Mouse (Mus musculus): ENCODE measurements around the gene Olfr95. TPM values are rescaled to one million over a fixed set of nuclear protein-coding genes. Genes with fewer than 3 reads are reported as not detected.
A peak's percentile ranks its signal among the peaks of the same experiment; 100 is the strongest.
"Not testable (repeated sequence)": the region's sequence is repeated elsewhere in the genome, so short reads cannot be mapped to it uniquely, and the experiment has no call there.

Gene Olfr95
- total RNA-seq (2021) = not detected

DNA sequence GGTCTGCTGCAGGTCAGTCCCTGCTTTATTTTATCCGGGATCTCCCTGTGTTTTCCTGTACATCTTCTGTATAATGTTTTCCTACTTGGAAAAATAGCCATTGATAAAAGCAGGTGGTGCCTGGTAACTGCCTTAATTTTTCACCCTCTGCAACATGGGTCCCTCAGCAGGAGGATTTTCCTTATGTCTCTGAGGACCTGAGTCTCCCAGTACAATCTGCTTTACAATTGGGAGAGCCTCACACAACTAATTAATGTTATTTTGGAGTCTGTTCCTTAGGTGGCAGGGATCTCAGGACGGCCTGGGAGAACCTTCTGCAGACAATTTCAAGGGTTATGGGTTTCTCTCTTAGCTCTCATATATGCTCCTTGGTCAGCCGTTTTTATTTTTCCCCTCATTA lies at the start of gene Olfr95:
Gene Olfr95, minus strand, starts transcription at position 101 of the 400 bp plus-strand sequence.
- no peak for DNase-seq

DNA sequence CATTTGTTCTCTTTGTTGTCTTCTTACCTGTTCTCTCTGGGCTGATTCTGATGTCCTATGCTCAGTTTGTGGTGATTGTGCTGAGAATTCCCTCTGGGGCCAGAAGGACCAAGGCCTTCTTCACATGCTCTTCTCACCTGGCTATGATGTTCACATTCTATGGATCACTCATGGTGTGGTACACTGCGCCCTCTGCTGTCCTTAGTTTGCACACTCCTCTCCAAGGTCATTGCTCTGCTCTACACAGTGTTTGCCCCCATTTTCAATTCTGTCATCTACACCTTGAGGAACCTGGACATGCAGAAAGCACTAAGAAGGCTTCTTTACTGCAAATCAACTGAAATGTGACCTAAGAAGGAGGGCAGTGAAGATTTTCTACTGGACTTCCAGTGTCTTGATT lies 37.6 kb upstream of the Olfr95 start:
- no peak for DNase-seq

DNA sequence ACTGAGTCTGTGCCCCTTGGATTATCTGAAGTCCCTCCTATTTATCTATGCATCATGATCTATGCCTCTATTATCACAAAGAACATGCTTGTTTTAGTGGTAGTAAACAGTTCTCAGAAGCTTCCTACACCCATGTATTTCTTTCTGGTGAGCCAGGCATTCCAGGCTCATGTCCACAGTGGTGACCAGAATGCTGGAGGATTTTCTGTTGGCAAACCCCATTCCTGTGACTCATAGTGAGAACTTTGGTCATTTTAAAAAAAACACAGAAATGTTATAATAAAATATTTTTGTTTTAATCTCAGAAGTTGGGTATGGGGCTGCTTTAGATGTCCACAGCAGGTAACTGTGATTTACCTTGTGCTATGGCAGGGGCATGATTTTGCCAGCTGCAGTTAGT lies 36.5 kb upstream of the Olfr95 start:
- no peak for DNase-seq

DNA sequence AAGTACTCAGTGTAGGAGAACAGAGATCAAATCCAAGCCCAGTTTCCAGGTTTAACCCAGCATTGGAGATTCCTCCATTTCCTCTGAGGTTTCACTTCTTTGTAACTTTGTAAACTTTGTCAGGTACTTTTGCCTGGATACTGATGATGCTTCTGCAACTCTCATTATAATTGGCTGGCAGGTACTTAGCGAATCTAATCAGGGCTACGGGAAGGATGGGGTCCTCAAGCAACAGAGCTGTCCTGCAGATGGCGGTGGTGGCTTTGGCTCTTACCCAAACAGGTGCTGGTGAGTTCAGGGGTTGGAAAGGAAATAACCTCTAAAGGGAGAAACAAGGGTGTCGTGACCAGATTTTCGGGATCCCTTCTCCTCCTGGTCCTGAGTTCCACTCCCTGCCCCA lies 33.8 kb upstream of the Olfr95 start:
- DNase-seq = peak; percentile 1 to 4

DNA sequence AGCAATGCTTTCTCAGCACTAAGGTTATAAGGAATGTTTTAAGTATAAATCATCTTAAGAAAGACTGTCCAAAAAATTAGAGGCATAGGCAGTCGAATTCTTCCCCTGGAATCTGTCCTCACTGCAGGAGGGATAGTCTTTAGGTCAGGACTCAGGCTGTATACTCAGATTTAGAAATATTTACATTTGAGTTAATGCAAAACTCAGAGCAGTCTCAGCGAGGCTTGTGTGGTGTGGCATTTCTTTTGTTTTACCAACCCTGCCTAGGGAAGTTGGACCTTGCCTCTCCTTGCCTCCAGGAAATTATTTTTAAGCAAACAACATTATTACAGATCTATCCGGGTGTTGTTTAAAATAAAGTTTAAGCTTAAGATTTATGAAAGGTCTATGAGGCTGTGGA lies 29.3 kb upstream of the Olfr95 start:
- no peak for DNase-seq

DNA sequence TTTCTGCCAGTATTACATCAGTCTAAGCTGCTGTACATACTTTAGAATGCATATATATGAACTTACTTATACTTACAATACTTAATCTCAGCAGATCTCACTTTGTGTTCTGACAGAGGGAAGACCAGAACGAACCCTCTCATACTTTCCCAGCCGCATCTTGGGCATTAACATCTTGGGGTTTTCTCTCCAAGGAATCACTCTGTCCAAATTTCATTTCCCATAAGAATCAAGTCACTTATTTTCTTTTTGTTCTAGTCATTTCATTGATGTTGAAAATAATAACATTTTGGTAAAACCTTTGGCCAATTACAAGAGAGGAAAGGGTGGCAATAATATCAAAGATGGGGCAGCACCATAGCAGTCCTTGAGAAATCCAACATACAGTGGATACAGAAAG lies 24.3 kb upstream of the Olfr95 start, which contains the start of gene Olfr97:
Gene Olfr97, minus strand, starts transcription at position 101 of the 400 bp plus-strand sequence.
- DNase-seq = not testable (repeated sequence)

DNA sequence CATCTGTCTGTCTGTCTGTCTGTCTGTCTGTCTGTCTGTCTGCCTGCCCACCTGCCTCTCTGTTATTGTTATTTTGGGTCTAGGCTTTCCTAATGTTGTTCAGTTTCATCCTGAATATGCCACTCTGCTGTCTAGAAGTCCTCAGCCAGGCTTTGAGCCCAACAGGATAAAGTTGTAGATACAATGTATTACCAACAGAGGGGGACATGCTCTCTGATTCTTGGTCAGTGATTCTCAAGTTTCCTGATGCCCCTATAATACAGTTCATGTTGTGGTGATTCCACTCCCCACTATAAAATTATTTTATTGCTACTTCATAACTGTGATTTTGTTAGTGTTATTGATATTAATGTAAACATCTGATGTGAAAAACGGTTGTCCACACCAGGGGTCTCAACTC lies 9.0 kb upstream of the Olfr95 start:
- DNase-seq = no peak

DNA sequence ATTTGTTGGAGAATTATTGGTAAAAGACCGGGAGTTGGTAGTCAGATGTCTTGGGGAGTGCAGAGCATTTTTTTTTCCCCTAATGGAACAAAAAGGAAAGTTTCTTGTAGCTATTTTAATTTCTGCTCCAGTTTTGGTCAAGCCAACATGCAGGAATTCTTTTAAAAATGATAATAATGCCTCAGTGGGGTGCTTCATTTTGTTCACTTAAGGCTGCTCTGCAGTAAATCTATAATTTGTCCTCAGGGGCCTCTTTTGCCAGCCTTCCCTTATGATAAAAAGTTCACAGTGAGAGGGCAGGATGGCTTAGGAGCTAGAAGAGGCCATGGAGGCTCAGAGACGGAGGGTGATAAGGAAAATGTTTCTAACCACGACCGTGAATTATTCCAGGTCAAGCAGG lies 6.9 kb upstream of the Olfr95 start, which contains the start of gene Olfr96:
Gene Olfr96, plus strand, starts transcription at position 301 of the 400 bp plus-strand sequence.
- no peak for DNase-seq

DNA sequence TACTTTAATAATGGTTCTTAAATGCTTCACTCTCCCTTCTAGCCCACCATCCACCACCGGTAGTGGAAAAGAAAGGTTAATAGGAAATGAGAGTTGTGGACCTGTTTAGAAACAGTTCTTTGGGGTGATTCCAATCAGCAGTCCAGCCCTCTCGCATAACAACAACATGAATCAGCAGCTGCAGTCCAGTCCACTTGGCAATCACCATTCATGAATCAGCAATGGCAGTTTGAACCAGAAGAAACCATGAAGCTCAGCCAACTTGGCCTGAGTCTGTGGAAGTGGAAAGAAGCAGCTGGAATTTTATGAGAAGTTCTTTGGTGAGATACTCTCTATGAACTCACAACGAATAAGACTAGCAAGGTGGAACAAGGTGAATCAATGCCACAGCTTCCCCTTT lies 5.6 kb upstream of the Olfr95 start:
- no peak for DNase-seq

DNA sequence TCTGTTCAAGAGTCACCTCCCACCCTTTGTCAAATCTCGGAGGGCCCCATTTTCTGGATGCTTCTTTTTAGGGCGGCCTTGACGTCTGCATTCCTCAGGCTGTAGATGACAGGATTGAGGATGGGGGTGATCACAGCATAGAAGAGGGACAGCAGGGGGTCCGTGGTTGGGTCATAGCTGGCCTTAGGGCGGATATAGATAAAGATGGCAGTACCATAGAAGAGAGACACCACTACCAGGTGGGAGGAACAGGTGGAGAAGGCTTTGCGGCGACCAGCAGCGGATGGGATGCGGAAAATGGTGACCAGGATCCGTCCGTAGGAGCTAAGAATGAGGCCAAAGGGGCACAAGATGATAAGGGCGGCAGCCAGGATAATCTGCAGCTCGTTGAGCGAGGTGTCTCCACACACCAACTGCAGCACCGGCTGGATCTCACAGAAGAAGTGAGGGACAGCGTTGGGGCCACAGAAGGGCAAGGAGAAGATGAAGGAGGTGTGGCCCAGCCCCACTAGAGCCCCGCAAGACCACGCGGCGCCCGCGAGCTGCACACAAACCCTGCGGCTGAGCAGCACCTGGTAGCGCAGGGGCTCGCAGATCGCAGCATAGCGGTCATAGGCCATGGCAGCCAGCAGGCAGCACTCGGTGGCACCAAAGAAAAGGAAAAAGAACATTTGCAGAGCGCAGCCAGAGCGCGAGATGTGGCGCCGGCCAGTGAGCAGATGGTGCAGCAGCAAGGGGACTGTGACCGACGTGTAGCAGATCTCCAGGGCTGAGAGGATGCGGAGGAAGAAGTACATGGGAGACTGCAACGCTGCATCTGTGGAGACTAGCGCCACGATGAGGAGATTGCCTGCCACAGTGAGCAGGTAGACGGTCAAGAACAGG lies 1.8 kb downstream of the Olfr95 start:
- peak; percentile 3 for DNase-seq

DNA sequence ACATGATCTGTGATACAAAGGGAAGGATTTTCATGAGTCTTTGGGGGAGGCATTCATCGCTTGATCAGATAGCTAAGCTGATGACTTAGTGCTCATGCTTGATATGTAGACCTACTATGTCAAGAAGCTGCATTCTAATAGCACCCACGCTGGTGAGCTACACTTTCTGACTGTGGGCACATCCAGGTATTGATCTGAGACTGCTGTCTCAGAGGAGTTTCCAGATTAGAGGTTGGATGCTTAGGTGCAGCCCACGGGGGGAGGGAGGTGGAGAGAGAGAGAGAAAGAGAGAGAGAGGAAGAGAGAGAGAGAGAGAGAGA lies 9.0 kb downstream of the Olfr95 start:
- no peak for DNase-seq

DNA sequence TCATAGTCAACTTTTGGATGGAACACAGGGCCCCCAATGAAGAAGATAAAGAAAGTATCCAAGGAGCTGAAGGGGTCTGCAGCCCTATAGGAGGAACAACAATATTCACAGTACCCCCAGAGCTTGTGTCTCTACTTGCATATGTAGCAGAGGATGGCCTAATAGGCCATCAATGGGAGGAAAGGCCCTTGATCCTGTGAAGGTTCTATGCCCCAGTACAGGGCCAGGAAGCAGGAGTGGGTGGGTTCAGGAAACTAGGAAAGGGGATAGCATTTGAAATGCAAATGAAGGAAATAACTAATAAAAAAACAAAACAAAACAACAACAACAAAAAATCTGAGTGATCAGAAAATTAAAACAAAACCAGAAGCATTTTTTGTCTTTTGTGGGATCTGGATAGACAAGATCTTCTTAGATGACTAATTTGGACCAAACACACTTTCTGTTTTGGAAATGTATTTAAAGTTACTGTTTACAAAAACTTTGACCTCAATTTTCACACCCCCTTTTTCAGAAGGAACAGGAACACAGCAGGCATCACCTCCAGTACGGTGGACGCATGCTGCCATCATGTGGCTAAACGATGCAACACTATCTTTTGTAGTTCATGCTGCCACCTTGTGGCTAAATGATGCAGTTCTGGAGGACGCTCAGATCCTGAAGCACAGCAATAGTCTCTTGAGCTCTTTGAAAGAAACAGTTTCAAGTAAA lies 9.6 kb downstream of the Olfr95 start:
- peak; percentile 76 to 78 for DNase-seq

DNA sequence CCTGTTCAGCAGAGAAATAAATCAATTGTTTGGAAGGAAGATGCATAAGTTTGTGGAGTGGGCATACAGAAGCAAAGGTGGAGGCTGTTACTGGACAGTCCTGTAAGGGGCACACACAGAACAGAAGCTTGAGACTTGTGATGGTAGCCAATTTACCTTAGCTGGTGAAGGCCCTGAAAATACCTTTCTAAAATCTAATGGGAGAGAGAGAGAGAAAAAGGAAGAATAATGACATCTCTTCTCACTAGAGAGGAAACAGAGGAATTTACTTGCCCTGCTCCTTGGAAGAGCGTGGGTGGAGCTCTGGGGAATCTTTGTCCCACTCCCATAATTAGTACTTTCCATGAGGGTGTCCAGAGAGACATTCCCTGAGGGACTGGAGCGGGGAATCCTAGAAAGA lies 12.0 kb downstream of the Olfr95 start, which contains the start of gene Olfr94:
Gene Olfr94, minus strand, starts transcription at position 101 of the 400 bp plus-strand sequence.
- DNase-seq = no peak

DNA sequence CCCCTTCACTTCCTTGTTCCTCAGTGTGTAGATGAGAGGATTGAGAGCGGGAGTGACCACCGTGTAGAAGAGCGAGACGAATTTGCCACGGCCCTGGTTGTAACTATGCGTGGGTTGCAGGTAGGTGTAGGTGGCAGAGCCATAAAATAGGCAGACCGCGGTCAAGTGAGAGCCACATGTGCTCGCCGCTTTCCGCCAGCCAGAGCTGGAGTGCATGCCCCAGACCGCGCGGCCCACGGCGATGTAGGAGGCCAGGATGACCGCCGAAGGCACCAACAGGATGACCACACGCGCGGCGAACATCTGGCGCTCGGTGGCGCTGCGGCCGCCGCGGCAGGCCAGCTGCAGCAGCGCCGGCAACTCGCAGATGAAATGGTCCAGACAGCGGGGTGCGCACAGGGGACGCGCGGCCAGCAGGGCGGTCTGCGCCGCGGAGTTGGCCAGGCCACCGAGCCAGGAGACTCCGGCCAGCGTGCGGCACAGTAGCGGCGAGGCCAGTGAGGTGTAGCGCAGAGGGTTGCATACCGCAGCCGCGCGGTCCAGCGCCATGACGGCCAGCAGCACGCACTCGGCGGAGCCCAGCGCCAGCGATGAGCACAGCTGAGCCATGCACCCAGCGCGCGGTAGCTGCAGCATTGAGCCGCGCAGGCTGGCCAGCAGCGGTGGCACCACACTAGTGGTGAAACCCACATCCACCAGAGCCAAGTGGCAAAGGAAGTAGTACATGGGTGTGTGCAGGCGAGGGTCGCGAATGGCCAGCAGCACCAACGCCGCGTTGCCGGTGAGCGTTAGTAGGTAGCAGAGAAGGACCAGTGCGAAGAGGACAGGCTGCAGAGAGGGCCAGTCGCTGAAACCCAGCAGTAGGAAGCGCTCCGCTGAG lies 15.8 kb downstream of the Olfr95 start:
- peak in 1 of 2 experiments; percentile 31 for DNase-seq

DNA sequence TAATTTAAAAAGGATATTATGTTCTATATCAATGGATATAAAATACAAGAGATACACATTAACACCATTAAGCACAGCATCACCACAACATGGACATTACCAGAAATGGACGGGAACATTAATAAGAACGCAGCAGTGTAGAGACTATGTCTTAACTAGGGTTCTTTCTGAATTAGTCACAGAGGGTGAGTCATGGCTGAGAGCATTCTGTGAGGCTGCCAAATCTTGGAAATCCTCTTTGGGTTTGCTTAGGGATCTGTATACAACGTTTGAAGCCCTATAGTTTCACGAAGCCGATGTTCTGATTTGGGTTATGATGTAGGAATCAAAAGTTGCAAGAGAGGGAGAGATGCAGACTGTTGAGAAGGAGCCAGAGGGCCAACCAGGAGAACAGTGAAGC lies 18.1 kb downstream of the Olfr95 start:
- DNase-seq = no peak

DNA sequence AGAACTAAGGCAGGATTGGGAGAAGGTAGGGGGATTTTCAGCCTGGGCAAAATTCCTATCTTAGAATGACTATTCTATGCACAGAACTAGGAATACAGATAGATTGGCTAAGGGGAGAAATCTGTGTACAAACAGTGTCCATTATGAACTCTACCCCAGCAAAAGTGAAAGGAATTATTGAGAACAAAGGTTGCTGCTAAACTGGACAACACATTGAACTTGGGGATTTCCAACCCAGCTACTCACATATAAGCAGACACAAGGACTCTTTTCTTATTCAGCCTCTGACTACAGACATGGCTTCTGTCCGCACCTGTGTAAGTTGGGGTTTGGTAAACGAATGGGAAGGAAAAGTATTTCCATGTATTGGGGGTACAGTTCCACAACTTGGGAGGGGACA lies 19.3 kb downstream of the Olfr95 start, which contains the start of gene Ubd:
Gene Ubd, plus strand, starts transcription at position 237 of the 400 bp plus-strand sequence.
- DNase-seq = no peak

DNA sequence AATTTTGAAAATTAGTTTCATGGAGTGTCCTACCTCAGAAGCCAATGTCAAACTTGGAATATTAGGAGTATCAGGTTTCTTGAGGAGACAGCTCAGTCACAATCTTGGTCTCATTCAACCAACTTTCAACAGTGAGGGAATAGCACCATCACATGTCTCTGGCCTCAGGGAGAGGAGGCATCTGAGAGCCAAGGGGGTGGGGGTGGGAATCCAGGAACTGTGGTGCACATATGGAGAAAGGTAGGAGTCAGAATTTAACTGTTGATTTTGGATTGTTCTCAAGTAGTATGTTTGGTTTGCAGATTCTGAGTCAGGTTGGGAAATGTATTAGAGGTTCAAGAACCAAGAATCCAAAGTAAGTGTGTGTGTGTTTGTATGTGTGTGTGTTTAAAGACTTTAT lies 19.9 kb downstream of the Olfr95 start:
- DNase-seq = no peak

DNA sequence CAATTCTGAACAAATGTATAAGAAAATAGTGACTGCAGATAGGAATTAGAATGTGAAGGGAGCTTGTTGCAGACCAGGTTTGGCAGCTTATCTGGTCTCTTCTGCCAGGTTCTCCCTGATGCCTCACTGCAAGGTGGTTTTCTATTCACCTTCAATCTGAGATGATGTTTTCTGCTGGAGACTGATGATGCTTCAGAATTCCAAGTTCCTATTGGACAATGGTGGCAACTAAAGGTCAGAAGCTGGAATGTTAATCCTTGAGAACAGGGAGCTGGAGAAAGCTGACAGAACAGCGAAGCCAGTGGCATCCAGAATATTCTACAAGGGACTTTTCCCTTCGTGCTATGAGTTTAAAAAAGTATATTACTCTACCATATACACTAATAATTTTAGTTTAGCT lies 22.2 kb downstream of the Olfr95 start:
- DNase-seq = no peak

DNA sequence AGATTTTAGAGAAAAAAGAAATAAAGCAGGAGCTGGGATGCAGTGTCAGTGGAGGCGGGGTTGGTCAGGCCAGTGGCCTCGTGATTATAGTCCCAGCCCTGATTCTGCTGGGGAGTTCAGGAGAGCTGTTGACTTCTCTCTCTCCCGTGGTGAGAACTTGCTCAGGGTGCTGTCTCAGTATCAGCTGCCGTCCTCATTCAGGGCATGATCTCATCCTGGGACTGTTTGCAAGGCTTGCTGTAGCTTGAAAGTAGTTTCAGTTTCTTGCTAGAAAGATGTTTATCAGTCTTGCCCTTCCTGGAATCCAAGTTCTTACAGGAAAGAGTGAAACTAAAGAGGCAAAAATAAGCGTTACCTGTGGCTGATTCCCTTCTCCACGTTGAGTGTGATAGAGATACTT lies 27.4 kb downstream of the Olfr95 start:
- DNase-seq = no peak

DNA sequence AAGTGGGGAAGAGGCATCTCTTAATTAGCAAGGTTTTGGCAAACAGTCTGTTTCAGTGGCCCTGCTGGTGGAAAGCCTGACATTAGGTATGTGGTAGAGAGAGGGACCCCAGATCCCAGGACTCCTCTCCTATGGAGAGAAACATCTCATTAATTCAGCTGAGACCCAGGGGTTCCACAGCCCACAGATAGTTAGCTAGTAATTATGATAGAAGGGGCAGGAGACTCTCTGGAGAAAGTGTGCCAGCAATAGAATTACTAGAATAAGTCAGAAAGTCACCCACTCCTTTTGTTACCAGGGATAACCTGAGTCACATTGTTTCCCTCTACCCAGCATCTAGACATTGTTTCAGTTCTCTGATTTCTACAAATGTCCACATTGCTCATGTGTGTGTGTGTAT lies 51.5 kb downstream of the Olfr95 start, which contains the start of gene Olfr93:
Gene Olfr93, minus strand, starts transcription at position 101 of the 400 bp plus-strand sequence.
- no peak for DNase-seq

Data from layer of hippocampus, postnatal 36 days (tissue).